Mouse (Mus musculus) spleen, postnatal 10 days (tissue): ENCODE results near the gene Itgb5.

Source experiments
- DNase-seq, 2 experiments: peaks; one replicate each; pipeline ENCODE4 v3.0.0; 2021 to 2022; ENCODE audit warnings: low spot score in 2 of 2

The Itgb5 gene

GRCm38 (mm10) chr16:33832057-33832456, 2.6 kb downstream of the Itgb5 start:
- no peak for DNase-seq

GRCm38 (mm10) chr16:33832728-33833428, 3.4 kb downstream of the Itgb5 start:
- DNase-seq, result peak in 1 of 2 experiments; percentile 18

GRCm38 (mm10) chr16:33833429-33833753, 3.9 kb downstream of the Itgb5 start:
- DNase-seq, result no peak

- DNase-seq, result peak in 1 of 2 experiments; percentile 23
These were observed 4.5 kb downstream of the Itgb5 start for GRCm38 (mm10) chr16:33833781-33834482.

GRCm38 (mm10) chr16:33836676-33837075, 7.2 kb downstream of the Itgb5 start:
- no peak for DNase-seq

- no peak for DNase-seq
These were observed 7.7 kb downstream of the Itgb5 start for GRCm38 (mm10) chr16:33837191-33837590.

GRCm38 (mm10) chr16:33840616-33841015, 11.2 kb downstream of the Itgb5 start:
- DNase-seq, result no peak

GRCm38 (mm10) chr16:33842081-33842880, 12.8 kb downstream of the Itgb5 start:
- DNase-seq, result no peak

GRCm38 (mm10) chr16:33844150-33844611, 14.7 kb downstream of the Itgb5 start:
- no peak for DNase-seq

- DNase-seq, result no peak
These were observed 15.4 kb downstream of the Itgb5 start for GRCm38 (mm10) chr16:33844866-33845265.

- DNase-seq, result no peak
These were observed 23.8 kb downstream of the Itgb5 start for GRCm38 (mm10) chr16:33853271-33853670.

- no peak for DNase-seq
These were observed 29.3 kb downstream of the Itgb5 start for GRCm38 (mm10) chr16:33858766-33859165.

- no peak for DNase-seq
These were observed 29.9 kb downstream of the Itgb5 start for GRCm38 (mm10) chr16:33859380-33859779.

GRCm38 (mm10) chr16:33859988-33860700, 30.7 kb downstream of the Itgb5 start:
- DNase-seq, result peak in 1 of 2 experiments; percentile 26

- no peak for DNase-seq
These were observed 32.9 kb downstream of the Itgb5 start for GRCm38 (mm10) chr16:33862406-33862805.

- no peak for DNase-seq
These were observed 33.8 kb downstream of the Itgb5 start for GRCm38 (mm10) chr16:33863208-33863751.

- no peak for DNase-seq
These were observed 40.8 kb downstream of the Itgb5 start for GRCm38 (mm10) chr16:33870224-33870785.

- DNase-seq, result no peak
These were observed 41.7 kb downstream of the Itgb5 start for GRCm38 (mm10) chr16:33870988-33871758.

- DNase-seq, result no peak
These were observed 42.5 kb downstream of the Itgb5 start for GRCm38 (mm10) chr16:33871865-33872443.

GRCm38 (mm10) chr16:33873282-33873681, 43.8 kb downstream of the Itgb5 start:
- DNase-seq, result no peak
